Mouse (Mus musculus) CH12.LX (cell line): ENCODE data around the gene Tmem30c. TPM values are rescaled to one million over a fixed set of nuclear protein-coding genes. Genes with fewer than 3 reads are reported as not detected.

ENCODE experiments used
- DNase-seq: peaks from one replicate; pipeline ENCODE4 v3.0.0-alpha.2; 2013; ENCODE audit errors: extremely low read depth
- H3K27ac ChIP-seq: 2 replicates; pipeline ENCODE4 v1.5.1; 2012; ENCODE audit warnings: low read depth, mild to moderate bottlenecking, control low read depth, moderate library complexity; ENCODE audit not compliant: insufficient read depth
- H3K27me3 ChIP-seq: replicated peaks from 2 replicates; pipeline ENCODE3; 2012; ENCODE audit warnings: inconsistent platforms
- H3K36me3 ChIP-seq, 2 experiments: replicated peaks in 1 of 2; 2 replicates each; pipeline versions ENCODE3 to v1.6.1; 2012; ENCODE audit warnings: inconsistent platforms in 1 of 2, low read length in 1 of 2, mild to moderate bottlenecking in 1 of 2, mixed read lengths in 1 of 2, moderate library complexity in 1 of 2; ENCODE audit not compliant: control insufficient read depth in 1 of 2, insufficient read depth in 1 of 2
- H3K4me1 ChIP-seq, 2 experiments: 2 replicates each; pipeline ENCODE4 v1.6.1; 2012; ENCODE audit warnings: inconsistent platforms in 1 of 2, moderate library complexity in 1 of 2; ENCODE audit not compliant: insufficient read depth in 2 of 2, control insufficient read depth in 1 of 2
- H3K4me2 ChIP-seq: 2 replicates; pipeline ENCODE4 v1.6.1; 2012; ENCODE audit warnings: low read depth, mild to moderate bottlenecking, control low read depth; ENCODE audit not compliant: poor library complexity, insufficient read depth, severe bottlenecking
- H3K4me3 ChIP-seq, 3 experiments: fragments of 150-350 bp in 1 of 3; sonication (generic) in 1 of 3; replicated peaks in 1 of 3; 2 replicates each; pipeline versions ENCODE3 to v1.5.1; 2011 to 2012; ENCODE audit warnings: low read depth in 2 of 3, low read length in 2 of 3, mild to moderate bottlenecking in 2 of 3, moderate library complexity in 2 of 3, control low read depth in 1 of 3, improper control_type of control experiment in 1 of 3, inconsistent platforms in 1 of 3, mixed read lengths in 1 of 3; ENCODE audit not compliant: poor library complexity in 1 of 3
- H3K79me2 ChIP-seq: replicated peaks from 2 replicates; pipeline ENCODE4 v1.6.1; 2012; ENCODE audit warnings: mild to moderate bottlenecking, moderate library complexity; ENCODE audit not compliant: control insufficient read depth, poor library complexity, insufficient read depth, severe bottlenecking; ENCODE audit errors: extremely low read depth
- H3K9ac ChIP-seq: 2 replicates; pipeline ENCODE4 v1.6.1; 2012; ENCODE audit warnings: low read depth, mild to moderate bottlenecking, control low read depth, moderate library complexity; ENCODE audit not compliant: insufficient read depth
- H3K9me3 ChIP-seq: replicated peaks from 2 replicates; pipeline ENCODE3; 2012; ENCODE audit warnings: low read length, inconsistent platforms, mixed read lengths
- BHLHE40 ChIP-seq: IDR thresholded peaks from 2 replicates; pipeline ENCODE4 v1.6.1; 2011; ENCODE audit warnings: mild to moderate bottlenecking, low read depth, low read length, improper control_type of control experiment
- CHD1 ChIP-seq: IDR thresholded peaks from 2 replicates; pipeline ENCODE4 v1.6.1; 2012; ENCODE audit warnings: low read depth, low read length, improper control_type of control experiment, inconsistent platforms
- CHD2 ChIP-seq: IDR thresholded peaks from 2 replicates; pipeline ENCODE4 v1.6.1; 2011; ENCODE audit warnings: low read length, improper control_type of control experiment
- CTCF ChIP-seq, 2 experiments: IDR thresholded peaks in 1 of 2; conservative IDR thresholded peaks in 1 of 2; 2 replicates each; pipeline ENCODE4 v1.5.1; 2011 to 2012; ENCODE audit warnings: low read depth in 2 of 2, low read length in 2 of 2, improper control_type of control experiment in 1 of 2, inconsistent platforms in 1 of 2, mild to moderate bottlenecking in 1 of 2, moderate library complexity in 1 of 2
- E2F4 ChIP-seq: IDR thresholded peaks from 2 replicates; pipeline ENCODE4 v1.6.1; 2011; ENCODE audit warnings: low read depth, low read length, improper control_type of control experiment; ENCODE audit not compliant: insufficient replicate concordance
- ELF1 ChIP-seq: IDR thresholded peaks from 2 replicates; pipeline ENCODE4 v1.6.1; 2014; ENCODE audit warnings: low read depth, mild to moderate bottlenecking, inconsistent platforms, low read length, improper control_type of control experiment
- EP300 ChIP-seq: IDR thresholded peaks from 2 replicates; pipeline ENCODE4 v1.6.1; 2011; ENCODE audit warnings: low read length, improper control_type of control experiment
- ETS1 ChIP-seq: conservative IDR thresholded peaks from 2 replicates; pipeline ENCODE4 v1.6.1; 2012; ENCODE audit warnings: low read depth, mild to moderate bottlenecking, inconsistent platforms, low read length, improper control_type of control experiment, moderate library complexity
- GABPA ChIP-seq: IDR thresholded peaks from 2 replicates; pipeline ENCODE4 v1.6.1; 2012; ENCODE audit warnings: low read depth, low read length, improper control_type of control experiment, inconsistent platforms; ENCODE audit not compliant: insufficient replicate concordance
- HCFC1 ChIP-seq: IDR thresholded peaks from 2 replicates; pipeline ENCODE4 v1.6.1; 2012; ENCODE audit warnings: low read depth, mild to moderate bottlenecking, inconsistent platforms, low read length, improper control_type of control experiment
- IRF4 ChIP-seq: IDR thresholded peaks from 2 replicates; pipeline ENCODE4 v1.6.1; 2014; ENCODE audit warnings: low read depth, mild to moderate bottlenecking, inconsistent platforms, low read length, improper control_type of control experiment
- JUN ChIP-seq: IDR thresholded peaks from 2 replicates; pipeline ENCODE4 v1.6.1; 2011; ENCODE audit warnings: low read depth, mild to moderate bottlenecking, low read length, improper control_type of control experiment, moderate library complexity; ENCODE audit not compliant: insufficient read depth
- JUND ChIP-seq: conservative IDR thresholded peaks from 2 replicates; pipeline ENCODE4 v1.6.1; 2011; ENCODE audit warnings: low read depth, low read length, improper control_type of control experiment
- KAT2A ChIP-seq: IDR thresholded peaks from 2 replicates; pipeline ENCODE4 v1.6.1; 2012; ENCODE audit warnings: low read length, improper control_type of control experiment, inconsistent platforms; ENCODE audit not compliant: insufficient replicate concordance
- MAFK ChIP-seq: IDR thresholded peaks from 2 replicates; pipeline ENCODE4 v1.6.1; 2011; ENCODE audit warnings: low read length, improper control_type of control experiment; ENCODE audit not compliant: insufficient replicate concordance
- MAX ChIP-seq: IDR thresholded peaks from 2 replicates; pipeline ENCODE4 v1.6.1; 2011; ENCODE audit warnings: low read length, improper control_type of control experiment
- MAZ ChIP-seq: IDR thresholded peaks from 2 replicates; pipeline ENCODE4 v1.6.1; 2012; ENCODE audit warnings: low read depth, mild to moderate bottlenecking, inconsistent platforms, low read length, improper control_type of control experiment, moderate library complexity
- MEF2A ChIP-seq: IDR thresholded peaks from 2 replicates; pipeline ENCODE4 v1.6.1; 2014; ENCODE audit warnings: low read depth, mild to moderate bottlenecking, inconsistent platforms, low read length, improper control_type of control experiment, borderline replicate concordance
- MXI1 ChIP-seq: IDR thresholded peaks from 2 replicates; pipeline ENCODE4 v1.6.1; 2011; ENCODE audit warnings: mild to moderate bottlenecking, low read depth, low read length, improper control_type of control experiment
- MYC ChIP-seq: IDR thresholded peaks from 2 replicates; pipeline ENCODE4 v1.6.1; 2011; ENCODE audit warnings: low read depth, mild to moderate bottlenecking, improper control_type of control experiment, low read length
- NELFE ChIP-seq: IDR thresholded peaks from 2 replicates; pipeline ENCODE4 v1.6.1; 2011; ENCODE audit warnings: low read depth, low read length, improper control_type of control experiment
- NRF1 ChIP-seq: IDR thresholded peaks from 2 replicates; pipeline ENCODE4 v1.6.1; 2014; ENCODE audit warnings: low read depth, mild to moderate bottlenecking, inconsistent platforms, low read length, improper control_type of control experiment, moderate library complexity
- PAX5 ChIP-seq: IDR thresholded peaks from 2 replicates; pipeline ENCODE4 v1.6.1; 2012; ENCODE audit warnings: low read length, inconsistent platforms, mixed read lengths
- POLR2A ChIP-seq: IDR thresholded peaks from 2 replicates; pipeline ENCODE4 v1.6.1; 2011; ENCODE audit warnings: low read depth, mild to moderate bottlenecking, improper control_type of control experiment, low read length
- POLR2AphosphoS2 ChIP-seq: IDR thresholded peaks from 2 replicates; pipeline ENCODE4 v1.6.1; 2011; ENCODE audit warnings: low read depth, low read length, improper control_type of control experiment
- RAD21 ChIP-seq: IDR thresholded peaks from 2 replicates; pipeline ENCODE4 v1.6.1; 2011; ENCODE audit warnings: low read depth, mild to moderate bottlenecking, low read length, improper control_type of control experiment, moderate library complexity
- RCOR1 ChIP-seq: conservative IDR thresholded peaks from 2 replicates; pipeline ENCODE4 v1.6.1; 2012; ENCODE audit warnings: low read depth, mild to moderate bottlenecking, inconsistent platforms, low read length, improper control_type of control experiment
- SIN3A ChIP-seq: IDR thresholded peaks from 2 replicates; pipeline ENCODE4 v1.6.1; 2012; ENCODE audit warnings: low read length, improper control_type of control experiment, inconsistent platforms
- SMC3 ChIP-seq: IDR thresholded peaks from 2 replicates; pipeline ENCODE4 v1.6.1; 2011; ENCODE audit warnings: low read depth, low read length, improper control_type of control experiment
- TBP ChIP-seq: conservative IDR thresholded peaks from 2 replicates; pipeline ENCODE4 v1.6.1; 2011; ENCODE audit warnings: low read depth, low read length, improper control_type of control experiment
- TCF12 ChIP-seq: IDR thresholded peaks from 2 replicates; pipeline ENCODE4 v1.6.1; 2014; ENCODE audit warnings: low read depth, mild to moderate bottlenecking, inconsistent platforms, low read length, improper control_type of control experiment
- UBTF ChIP-seq: IDR thresholded peaks from 2 replicates; pipeline ENCODE4 v1.6.1; 2012; ENCODE audit warnings: low read depth, mild to moderate bottlenecking, inconsistent platforms, low read length, improper control_type of control experiment, moderate library complexity
- USF1 ChIP-seq: IDR thresholded peaks from 2 replicates; pipeline ENCODE4 v1.6.1; 2014; ENCODE audit warnings: low read depth, mild to moderate bottlenecking, inconsistent platforms, low read length, improper control_type of control experiment
- USF2 ChIP-seq: conservative IDR thresholded peaks from 2 replicates; pipeline ENCODE4 v1.6.1; 2011; ENCODE audit warnings: low read depth, low read length, improper control_type of control experiment
- ZC3H11A ChIP-seq: IDR thresholded peaks from 2 replicates; pipeline ENCODE4 v1.6.1; 2012; ENCODE audit warnings: low read depth, mild to moderate bottlenecking, inconsistent platforms, low read length, improper control_type of control experiment
- ZKSCAN1 ChIP-seq: IDR thresholded peaks from 2 replicates; pipeline ENCODE4 v1.6.1; 2012; ENCODE audit warnings: low read depth, inconsistent platforms, low read length, improper control_type of control experiment, borderline replicate concordance
- ZMIZ1 ChIP-seq: IDR thresholded peaks from 2 replicates; pipeline ENCODE4 v1.6.1; 2012; ENCODE audit warnings: low read depth, mild to moderate bottlenecking, inconsistent platforms, low read length, improper control_type of control experiment
- ZNF384 ChIP-seq: IDR thresholded peaks from 2 replicates; pipeline ENCODE4 v1.6.1; 2012; ENCODE audit warnings: low read depth, low read length, improper control_type of control experiment, inconsistent platforms
- dilution Hi-C: fragments of 300-500 bp; cut with MboI; formaldehyde crosslinking; loops from 2 replicates; pipeline ENCODE4 v1.14.3; 2020; ENCODE audit warnings: low sequenced_read_pairs; ENCODE audit not compliant: extremely low pct_unique_long_range_greater_than_20kb, extremely low pct_ligation_motif_present
- in situ Hi-C: fragments of 300-500 bp; cut with MboI; formaldehyde crosslinking; loops from 3 replicates; pipeline ENCODE4 v1.14.3; 2019; ENCODE audit warnings: low sequenced_read_pairs, low pct_ligation_motif_present, low pct_unique_long_range_greater_than_20kb, mixed read lengths
- polyA plus RNA-seq: library from polyadenylated mRNA; unstranded; fragments of >175 nt; gene quantifications from 2 replicates; pipeline ENCODE4 v1.2.1, GENCODE M21; 2012; ENCODE audit warnings: low read depth; ENCODE audit not compliant: insufficient read length
- total RNA-seq, 2 experiments: library from RNA; depleted of rRNA; stranded (reverse); fragments of 300-350 nt in 1 of 2; fragments of >200 nt in 1 of 2; gene quantifications; 2 replicates each; pipeline ENCODE4 v1.2.3; 2012 to 2014

Tmem30c gene
- total and polyA plus RNA-seq, 3 experiments, result 0.07 to 0.16 TPM; not detected in 1

DNA sequence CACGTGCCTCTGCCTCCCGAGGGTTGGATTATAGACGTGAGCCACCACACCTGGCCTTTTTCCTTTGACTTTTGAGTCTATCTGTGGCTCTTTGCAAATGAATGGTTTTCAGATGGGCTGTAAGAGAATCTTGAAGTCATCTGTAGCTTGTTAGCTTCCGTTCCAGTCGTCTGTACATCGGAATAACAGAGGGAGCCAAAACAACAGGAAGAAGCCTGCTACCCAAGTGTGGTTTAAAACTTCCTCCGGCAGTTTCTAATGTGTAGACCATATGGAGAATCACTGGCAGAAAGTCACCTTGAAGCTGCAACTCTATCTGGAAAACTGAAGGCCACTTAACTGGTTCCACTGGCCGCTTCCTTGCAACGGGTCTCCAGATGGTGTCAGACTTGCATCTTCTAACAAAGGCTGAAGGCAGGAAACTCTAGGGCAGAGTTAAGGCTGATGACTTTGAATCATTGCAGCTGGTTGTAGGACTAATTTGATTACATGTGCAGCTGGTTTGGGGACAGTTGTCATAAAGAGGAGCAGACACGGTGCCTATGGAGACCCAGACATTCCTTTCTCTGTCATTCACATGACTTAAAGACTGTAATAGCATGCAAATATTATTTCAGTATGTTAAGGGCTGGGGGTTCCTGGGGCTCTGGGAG, 49.3 kb downstream of the Tmem30c start:
- DNase-seq, result no peak
- Histone ChIP-seq H3K9ac (no peak overlapping the region), H3K79me2 (no peaks in the 10 kb centered on the region), H3K4me3 (no peak overlapping the region), H3K27me3 (no peaks in the 10 kb centered on the region), H3K27ac (no peak overlapping the region), H3K36me3 (no peaks in the 10 kb centered on the region), H3K4me1 (peaks cover 5 to 18% of the 10 kb centered on the region in 2 experiments; a peak in 3 of 4 replicates), H3K4me2 (peak overlapping the region; percentile 60), H3K9me3 (no peaks in the 10 kb centered on the region)
- dilution Hi-C loops, result loop anchor here (25.0 kb wide), 1 partner anchor 369 kb away; the partner anchor contains the start of gene Cmss1
- in situ Hi-C loops, result loop anchor here (10.0 kb wide), 1 partner anchor 301 kb away; no protein-coding TSS in a partner anchor
- TF ChIP-seq MAX (no peak), EP300 (no peak), POLR2AphosphoS2 (no peak), PAX5 (no peak), UBTF (no peak), MYC (0 out of 2 replicates have a peak, but pooled peaks have one; percentile 36), ZNF384 (no peak), KAT2A (no peak), ZC3H11A (peak; percentile 22; the same call in 1 of the 2 replicates), MEF2A (0 out of 2 replicates have a peak, but pooled peaks have one; percentile 5), ETS1 (no peak), BHLHE40 (no peak; the same call in 1 of the 2 replicates), ZKSCAN1 (no peak), ZMIZ1 (no peak), CTCF (conservative IDR thresholded peaks at IDR 0.05 in 1 of 2, IDR thresholded peaks at IDR 0.05 in 1 of 2; ENCODE audit: low read depth in 2 of 2, low read length in 2 of 2) (peak in 1 of 2 experiments; percentile 75; a peak in 2 of 4 replicates), MAZ (no peak), POLR2A (no peak), SMC3 (peak; percentile 62), RCOR1 (no peak), RAD21 (peak; percentile 82), HCFC1 (no peak), JUND (0 out of 2 replicates have a peak, but pooled peaks have one; percentile 27), USF2 (no peak), MAFK (peak; percentile 28; the same call in 1 of the 2 replicates), CHD2 (no peak), ELF1 (peak; percentile 46; the same call in 1 of the 2 replicates), NELFE (no peak), TCF12 (0 out of 2 replicates have a peak, but pooled peaks have one; percentile 12), SIN3A (0 out of 2 replicates have a peak, but pooled peaks have one; percentile 9), CHD1 (no peak), USF1 (no peak), GABPA (no peak), IRF4 (no peak), JUN (no peak), MXI1 (peak; percentile 51; the same call in 1 of the 2 replicates), TBP (no peak), E2F4 (no peak), NRF1 (no peak)
